ENCODE assay signal across 10 mouse cellular contexts in the genomic region with DNA sequence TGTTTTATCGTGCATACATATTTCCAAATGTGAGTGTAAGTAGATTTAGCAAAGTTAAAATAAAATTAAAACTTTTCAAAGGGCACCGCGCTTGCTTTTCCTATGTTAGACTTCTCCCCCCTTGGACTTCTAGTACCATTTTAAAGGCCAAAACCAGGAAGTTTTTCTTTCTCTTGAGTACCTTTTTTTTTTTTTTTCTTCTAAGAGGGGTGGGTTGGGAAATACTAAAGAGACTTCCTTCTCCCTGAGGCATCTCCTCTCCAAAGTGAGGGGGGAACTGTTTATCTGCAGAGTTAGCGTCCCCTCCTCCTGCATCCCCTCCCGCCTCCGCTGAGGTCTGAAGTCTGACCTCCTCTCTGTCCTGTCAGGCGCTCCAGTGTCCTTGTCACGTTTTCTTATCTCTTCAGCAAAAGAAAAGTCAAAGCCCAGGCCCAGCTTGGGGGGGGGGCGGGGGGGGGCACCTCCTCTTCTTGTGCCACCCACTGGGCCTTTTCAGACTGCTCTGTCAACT.
DNase-seq lines count a peak whose midpoint lies in the region; ATAC-seq and TF ChIP-seq lines count a peak whose summit lies in the region.
"Had no signal": no experiment of that assay in that cellular context is flagged by ENCODE, and none has a peak within 500 bp of the region (broad histone marks: within the 10 kb centered on the region; RNA-seq: fewer than 3 reads in every experiment).

No protein-coding gene starts in this region.

- intact Hi-C loops in heart, postnatal 10 days (cut with DNase I): no loop called here
- intact Hi-C loops in left cerebral cortex, postnatal 10 days (cut with DNase I): no loop called here

- peaks cover 42% of the 10 kb centered on the region for H3K4me1 ChIP-seq in heart, embryonic 11.5 days (ENCODE audit: control insufficient read depth, insufficient read depth, low read length)
- H3K4me1 ChIP-seq in liver, postnatal 0 days (ENCODE audit: insufficient read depth): peaks cover 45% of the 10 kb centered on the region
- H3K4me1 ChIP-seq in embryonic facial prominence, embryonic 12.5 days: peaks cover 33% of the 10 kb centered on the region
- peaks cover 57% of the 10 kb centered on the region for H3K4me1 ChIP-seq in liver, embryonic 15.5 days (replicated peaks)

- peak overlapping the region; percentile 2 for H3K4me2 ChIP-seq in heart, embryonic 11.5 days
- no peak overlapping the region for H3K4me2 ChIP-seq in liver, postnatal 0 days (ENCODE audit: low read depth, low read length)
- peak overlapping the region; percentile 26; the same call in 1 of the 2 replicates for H3K4me2 ChIP-seq in embryonic facial prominence, embryonic 12.5 days (replicated peaks)
- no peak overlapping the region for H3K4me2 ChIP-seq in liver, embryonic 15.5 days

- no peak overlapping the region for H3K9ac ChIP-seq in heart, embryonic 11.5 days (ENCODE audit: low read depth, low read length)
- no peak overlapping the region for H3K9ac ChIP-seq in liver, postnatal 0 days (replicated peaks)
- no peak overlapping the region for H3K9ac ChIP-seq in embryonic facial prominence, embryonic 12.5 days
- no peak overlapping the region for H3K9ac ChIP-seq in liver, embryonic 15.5 days

- TF ChIP-seq CTCF in liver, postnatal 0 days (IDR thresholded peaks at IDR 0.05; ENCODE audit: low read depth): no peak

- no peak for DNase-seq in heart, postnatal 10 days
- peak; percentile 48 for DNase-seq in liver
- no peak for DNase-seq in liver, postnatal 0 days
- no peak for DNase-seq in spleen, adult 12 weeks (ENCODE audit: low spot score)
- no peak for DNase-seq in left cerebral cortex, postnatal 10 days (ENCODE audit: extremely low spot score in 1 of 2, low spot score in 2 of 2)
- DNase-seq: cerebellum, adult 18-20 months had no signal

- H3K27me3 ChIP-seq in heart, embryonic 11.5 days (ENCODE audit: control insufficient read depth, insufficient read depth, low read length): no peaks in the 10 kb centered on the region
- no peaks in the 10 kb centered on the region for H3K27me3 ChIP-seq in liver, postnatal 0 days (ENCODE audit: insufficient read depth, low read length)
- H3K27me3 ChIP-seq in embryonic facial prominence, embryonic 12.5 days: 0 out of 2 replicates have a peak, but pooled peaks cover 3% of the 10 kb centered on the region
- no peaks in the 10 kb centered on the region for H3K27me3 ChIP-seq in liver, embryonic 15.5 days

- ATAC-seq in heart, embryonic 11.5 days (replicated peaks; ENCODE audit: insufficient number of reproducible peaks, low FRiP score, low TSS enrichment): no peak
- ATAC-seq in liver, postnatal 0 days: no peak
- ATAC-seq in embryonic facial prominence, embryonic 12.5 days (ENCODE audit: insufficient number of reproducible peaks, insufficient read depth, low FRiP score, low TSS enrichment): no peak
- no peak for ATAC-seq in liver, embryonic 15.5 days (ENCODE audit: insufficient read depth)
- ATAC-seq: inflammation-experienced regulatory T-cells, adult 6 months had no signal

- H3K27ac ChIP-seq in heart, embryonic 11.5 days (ENCODE audit: low read depth, low read length): 0 out of 2 replicates have a peak overlapping the region, but pooled peaks have one; percentile 3
- no peak overlapping the region for H3K27ac ChIP-seq in liver, postnatal 0 days (ENCODE audit: low read depth)
- 0 out of 2 replicates have a peak overlapping the region, but pooled peaks have one; percentile 50 for H3K27ac ChIP-seq in embryonic facial prominence, embryonic 12.5 days
- peak overlapping the region; percentile 92; the same call in 1 of the 2 replicates for H3K27ac ChIP-seq in liver, embryonic 15.5 days (replicated peaks)

- no peak for TF ChIP-seq EP300 in liver, postnatal 0 days (IDR thresholded peaks at IDR 0.05; ENCODE audit: low read depth)

- H3K36me3 ChIP-seq in heart, embryonic 11.5 days (ENCODE audit: control insufficient read depth, insufficient read depth, low read length): no peaks in the 10 kb centered on the region
- H3K36me3 ChIP-seq in liver, postnatal 0 days (replicated peaks; ENCODE audit: insufficient read depth, low read length): no peaks in the 10 kb centered on the region
- no peaks in the 10 kb centered on the region for H3K36me3 ChIP-seq in embryonic facial prominence, embryonic 12.5 days
- no peaks in the 10 kb centered on the region for H3K36me3 ChIP-seq in liver, embryonic 15.5 days (replicated peaks)

- WGBS in heart, embryonic 11.5 days (ENCODE audit: insufficient replicate concordance): 19% methylated on average over 9 of the region's 9 CpGs
- 33% methylated on average over 9 of the region's 9 CpGs for WGBS in liver, postnatal 0 days (ENCODE audit: insufficient replicate concordance)
- WGBS in embryonic facial prominence, embryonic 12.5 days: 33% methylated on average over 9 of the region's 9 CpGs
- WGBS in liver, embryonic 15.5 days (ENCODE audit: insufficient replicate concordance): 25% methylated on average over 9 of the region's 9 CpGs

- no peak overlapping the region for H3K4me3 ChIP-seq in heart, embryonic 11.5 days (ENCODE audit: low read depth, low read length)
- H3K4me3 ChIP-seq in liver, postnatal 0 days (ENCODE audit: low read depth, low read length): no peak overlapping the region
- H3K4me3 ChIP-seq in embryonic facial prominence, embryonic 12.5 days: no peak overlapping the region
- H3K4me3 ChIP-seq in liver, embryonic 15.5 days (replicated peaks): no peak overlapping the region

- H3K9me3 ChIP-seq in heart, embryonic 11.5 days (replicated peaks; ENCODE audit: control insufficient read depth, low read length): no peaks in the 10 kb centered on the region
- H3K9me3 ChIP-seq in liver, postnatal 0 days (ENCODE audit: low read length): no peaks in the 10 kb centered on the region
- H3K9me3 ChIP-seq in embryonic facial prominence, embryonic 12.5 days: no peaks in the 10 kb centered on the region
- H3K9me3 ChIP-seq in liver, embryonic 15.5 days (replicated peaks): no peaks in the 10 kb centered on the region

Comparison
In these comparisons a context has a peak if more than half of its experiments do, and no peak if none do; other contexts are left out.
1. H3K4me2 ChIP-seq: peak in heart, embryonic 11.5 days (single experiment) and embryonic facial prominence, embryonic 12.5 days (single experiment); none in liver, postnatal 0 days (single experiment) and liver, embryonic 15.5 days (single experiment).